Mouse (Mus musculus) megakaryocyte, embryonic 14.5 days (primary cell): ENCODE results near the gene Dock9.

ENCODE experiments used
- FLI1 ChIP-seq: IDR thresholded peaks from 2 replicates; pipeline ENCODE4 v1.6.1; 2012; ENCODE audit warnings: low read length, inconsistent platforms, mixed read lengths
- GATA1 ChIP-seq: IDR thresholded peaks from 3 replicates; pipeline ENCODE4 v1.6.1; 2012; ENCODE audit warnings: mixed read lengths, low read length, inconsistent platforms, borderline replicate concordance

- TF ChIP-seq FLI1: no peak
- TF ChIP-seq GATA1: no peak
Measured at GRCm38 (mm10) chr14:121530853-121531252, 266.8 kb downstream of the Dock9 start.
